Mouse (Mus musculus) adrenal gland, adult 10 weeks (tissue): Measurements from ENCODE around the gene Cfap46. TPM values are rescaled to one million over a fixed set of nuclear protein-coding genes. Genes with fewer than 3 reads are reported as not detected.

Experiments
- polyA plus RNA-seq: library from polyadenylated mRNA; stranded (reverse); fragments of 350-450 nt; fragmentation: Illumina TruSeq; extraction: RNeasy Lipid Tissue Mini Kit (QIAGEN cat#74804); gene quantifications from one replicate; pipeline ENCODE4 v1.2.3, GENCODE M21; 2014; ENCODE audit warnings: low read depth, low replicate concordance

The Cfap46 gene
- 0.35 TPM for polyA plus RNA-seq

DNA sequence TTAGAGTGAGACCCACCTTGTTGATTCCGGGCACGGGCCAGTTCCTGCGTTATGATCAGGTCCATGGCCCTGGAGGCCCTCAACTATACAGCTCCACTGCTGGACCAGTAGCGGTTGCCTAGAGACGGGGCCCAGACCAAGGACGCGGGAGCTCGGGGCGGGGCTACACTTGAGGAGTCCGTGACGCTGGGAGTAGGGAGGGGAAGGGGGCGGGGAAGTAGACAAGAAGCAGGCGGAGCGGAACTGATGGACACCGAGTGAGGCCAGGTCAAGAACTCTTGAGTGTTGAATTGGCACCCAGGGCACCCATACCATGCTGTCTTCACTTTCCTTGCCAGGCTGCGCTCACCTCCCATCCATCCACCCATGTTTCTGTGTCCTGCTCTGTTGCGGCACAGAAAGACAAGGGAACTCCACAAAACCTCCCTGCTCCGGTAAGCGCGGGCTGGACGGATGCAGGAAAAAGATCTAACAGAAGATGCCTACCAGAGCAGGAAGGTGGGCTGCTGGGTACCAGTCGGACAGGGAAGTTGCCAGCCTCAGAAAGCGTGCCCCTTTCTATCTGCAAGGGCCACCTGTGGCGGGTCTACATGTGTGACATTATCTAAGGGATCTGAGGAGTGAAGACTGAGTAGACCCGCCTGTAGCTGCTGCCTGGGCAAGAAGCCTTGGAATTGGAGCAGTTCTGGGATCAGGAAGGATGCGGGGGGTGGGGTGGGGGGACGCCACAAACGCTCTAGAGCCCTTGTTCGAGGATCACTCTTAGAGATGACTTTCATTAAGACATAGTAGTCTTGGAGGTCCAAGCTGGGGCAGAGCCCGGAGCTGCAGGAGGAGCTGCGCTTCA is at the start of gene Cfap46:
TSS of gene Cfap46 (minus strand) at position 112 of the 847 bp plus-strand sequence.

DNA sequence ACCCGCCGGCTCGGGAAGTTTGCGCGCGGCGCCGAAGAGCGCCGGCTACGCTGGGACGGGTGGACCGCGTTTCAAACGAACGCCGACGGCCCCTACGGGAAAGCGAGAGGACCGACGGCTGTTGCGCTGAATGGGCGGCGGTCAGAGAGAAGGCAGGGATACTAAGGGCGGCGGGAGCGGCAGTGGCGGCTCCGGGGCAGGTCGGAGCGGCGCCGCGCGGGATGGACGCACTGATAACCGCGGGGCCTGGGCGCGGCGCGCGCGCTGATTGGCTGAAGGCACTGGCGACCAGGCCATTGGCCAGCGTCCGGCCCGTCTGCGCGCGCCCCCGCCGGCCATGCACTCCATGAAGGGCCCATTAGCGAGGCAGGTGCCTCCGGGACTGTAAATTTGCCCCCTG is 101.0 kb downstream of the Cfap46 start, which contains the start of gene Nkx6-2:
TSS of gene Nkx6-2 (minus strand) at position 203 of the 400 bp plus-strand sequence.

Other genes with a start within 250 kb of the Cfap46 start
- not detected for gene Nkx6-2, start 101.0 kb downstream of the Cfap46 start, polyA plus RNA-seq
- 3.8 TPM for gene Adgra1, start 150.4 kb upstream of the Cfap46 start, polyA plus RNA-seq
- gene Kndc1, start 210.9 kb upstream of the Cfap46 start, polyA plus RNA-seq: 0.17 TPM